Mouse (Mus musculus) heart, embryonic 13.5 days (tissue): ENCODE results near the gene Slc39a10. TPM values are rescaled to one million over a fixed set of nuclear protein-coding genes. Genes with fewer than 3 reads are reported as not detected.
"Not testable (repeated sequence)": the region's sequence is repeated elsewhere in the genome, so short reads cannot be mapped to it uniquely, and the experiment has no call there.

Experiments
- ATAC-seq: fragments of 200-750 bp; cut with Nextera tagmentation; 2 replicates; pipeline ENCODE4 v1.8.0; 2017; ENCODE audit warnings: moderate TSS enrichment; ENCODE audit not compliant: insufficient number of reproducible peaks, low FRiP score, low TSS enrichment; ENCODE audit errors: extremely low read depth
- H3K27ac ChIP-seq: fragments of 300-500 bp; sonication (generic); replicated peaks from 2 replicates; pipeline ENCODE4 v1.5.1; 2015; ENCODE audit warnings: moderate library complexity, mild to moderate bottlenecking, inconsistent platforms
- H3K27me3 ChIP-seq: fragments of 300-500 bp; sonication (generic); replicated peaks from 2 replicates; pipeline ENCODE4 v1.6.1; 2015; ENCODE audit warnings: mild to moderate bottlenecking, inconsistent platforms
- H3K36me3 ChIP-seq: fragments of 300-500 bp; sonication (generic); 2 replicates; pipeline ENCODE4 v1.6.1; 2015; ENCODE audit warnings: mild to moderate bottlenecking, inconsistent platforms
- H3K4me1 ChIP-seq: fragments of 300-500 bp; sonication (generic); 2 replicates; pipeline ENCODE4 v1.6.1; 2015; ENCODE audit warnings: inconsistent platforms
- H3K4me2 ChIP-seq: fragments of 300-500 bp; sonication (generic); 2 replicates; pipeline ENCODE4 v1.6.1; 2015; ENCODE audit warnings: inconsistent platforms, mild to moderate bottlenecking, moderate library complexity
- H3K4me3 ChIP-seq: fragments of 300-500 bp; sonication (generic); 2 replicates; pipeline ENCODE4 v1.5.1; 2015; ENCODE audit warnings: moderate library complexity, mild to moderate bottlenecking, inconsistent platforms
- H3K9ac ChIP-seq: fragments of 300-500 bp; sonication (generic); 2 replicates; pipeline ENCODE4 v1.6.1; 2015; ENCODE audit warnings: inconsistent platforms, mild to moderate bottlenecking, moderate library complexity
- H3K9me3 ChIP-seq: fragments of 300-500 bp; sonication (generic); 2 replicates; pipeline ENCODE4 v1.6.1; 2016; ENCODE audit warnings: inconsistent platforms
- WGBS: fragments of 180-500 bp; shearing (Covaris S2); methylation state at CpG from one replicate; pipeline ENCODE4 v1.1.7; 2015; ENCODE audit warnings: mixed read lengths; 5-methylcytosine and 5-hydroxymethylcytosine counted together
- polyA plus RNA-seq: library from polyadenylated mRNA; unstranded; fragments of >200 nt; fragmentation: Nextera tagmentation; extraction: Ambion mirVana; gene quantifications from 2 replicates; pipeline ENCODE4 v1.2.1, GENCODE M21; 2015

Slc39a10 gene
- polyA plus RNA-seq, 1 experiment from 2014 or later, result 24.6 TPM

- Histone ChIP-seq H3K27ac (no peak overlapping the region), H3K4me2 (no peak overlapping the region), H3K27me3 (no peaks in the 10 kb centered on the region), H3K9ac (no peak overlapping the region), H3K4me3 (no peak overlapping the region), H3K36me3 (no peaks in the 10 kb centered on the region), H3K4me1 (peaks cover 7% of the 10 kb centered on the region), H3K9me3 (no peaks in the 10 kb centered on the region)
- no peak for ATAC-seq
- 59% methylated on average over 5 of the region's 5 CpGs for WGBS
Measured at GRCm38 (mm10) chr1:46845221-46845620, 47.4 kb downstream of the Slc39a10 start.

GRCm38 (mm10) chr1:46844281-46844680 lies 48.4 kb downstream of the Slc39a10 start:
- ATAC-seq, result no peak
- 69% methylated on average over 2 of the region's 2 CpGs for WGBS

GRCm38 (mm10) chr1:46843406-46843805 lies 49.2 kb downstream of the Slc39a10 start:
- Histone ChIP-seq H3K27ac (no peak overlapping the region), H3K4me1 (0 out of 2 replicates have a peak, but pooled peaks cover 2% of the 10 kb centered on the region), H3K9me3 (no peaks in the 10 kb centered on the region), H3K27me3 (no peaks in the 10 kb centered on the region), H3K36me3 (no peaks in the 10 kb centered on the region), H3K4me3 (no peak overlapping the region), H3K9ac (no peak overlapping the region), H3K4me2 (no peak overlapping the region)
- 59% methylated on average over 4 of the region's 4 CpGs for WGBS
- ATAC-seq, result no peak

More at GRCm38 (mm10) chr1:46844281-46844680, 48.4 kb downstream of the Slc39a10 start:
- Histone ChIP-seq H3K27ac (no peak overlapping the region), H3K4me2 (no peak overlapping the region), H3K27me3 (no peaks in the 10 kb centered on the region), H3K4me1 (no peaks in the 10 kb centered on the region), H3K9ac (no peak overlapping the region), H3K9me3 (no peaks in the 10 kb centered on the region), H3K36me3 (no peaks in the 10 kb centered on the region), H3K4me3 (no peak overlapping the region)

- Histone ChIP-seq H3K4me3 (no peak overlapping the region), H3K4me2 (no peak overlapping the region), H3K9ac (no peak overlapping the region), H3K36me3 (peaks cover 42% of the 10 kb centered on the region), H3K27me3 (no peaks in the 10 kb centered on the region), H3K9me3 (no peaks in the 10 kb centered on the region), H3K4me1 (no peaks in the 10 kb centered on the region), H3K27ac (no peak overlapping the region)
- no peak for ATAC-seq
- WGBS, result 89% methylated on average over 5 of the region's 5 CpGs
Measured at GRCm38 (mm10) chr1:46831927-46832326, 60.7 kb downstream of the Slc39a10 start.

- no peak overlapping the region for H3K4me2 ChIP-seq
- no peak overlapping the region for H3K4me3 ChIP-seq
- H3K4me1 ChIP-seq, result no peaks in the 10 kb centered on the region
- H3K36me3 ChIP-seq, result peaks cover 44% of the 10 kb centered on the region
- H3K9me3 ChIP-seq, result no peaks in the 10 kb centered on the region
- H3K9ac ChIP-seq, result no peak overlapping the region
- H3K27ac ChIP-seq, result no peak overlapping the region
- WGBS, result 86% methylated on average over 2 of the region's 2 CpGs
- H3K27me3 ChIP-seq, result no peaks in the 10 kb centered on the region
- no peak for ATAC-seq
Measured at GRCm38 (mm10) chr1:46830066-46830843, 62.4 kb downstream of the Slc39a10 start.

GRCm38 (mm10) chr1:46822256-46822972 lies 70.2 kb downstream of the Slc39a10 start:
- H3K4me3 ChIP-seq, result no peak overlapping the region
- no peak overlapping the region for H3K27ac ChIP-seq
- H3K4me1 ChIP-seq, result no peaks in the 10 kb centered on the region; the same call in 1 of the 2 replicates
- no peaks in the 10 kb centered on the region for H3K27me3 ChIP-seq
- peaks cover 68% of the 10 kb centered on the region for H3K36me3 ChIP-seq
- no peak overlapping the region for H3K4me2 ChIP-seq
- H3K9me3 ChIP-seq, result no peaks in the 10 kb centered on the region
- 75% methylated on average over 4 of the region's 4 CpGs for WGBS
- H3K9ac ChIP-seq, result no peak overlapping the region
- ATAC-seq, result no peak

- no peak for ATAC-seq
- H3K4me1 ChIP-seq, result no peaks in the 10 kb centered on the region
- H3K4me2 ChIP-seq, result no peak overlapping the region
- no peak overlapping the region for H3K27ac ChIP-seq
- H3K9ac ChIP-seq, result no peak overlapping the region
- H3K27me3 ChIP-seq, result no peaks in the 10 kb centered on the region
- H3K4me3 ChIP-seq, result no peak overlapping the region
- 89% methylated on average over 5 of the region's 5 CpGs for WGBS
- no peaks in the 10 kb centered on the region for H3K9me3 ChIP-seq
- peaks cover 52% of the 10 kb centered on the region for H3K36me3 ChIP-seq
Measured at GRCm38 (mm10) chr1:46817934-46818333, 74.7 kb downstream of the Slc39a10 start.

- H3K4me3 ChIP-seq, H3K27ac ChIP-seq, ATAC-seq, H3K4me1 ChIP-seq, H3K9me3 ChIP-seq, H3K27me3 ChIP-seq, H3K4me2 ChIP-seq, H3K9ac ChIP-seq: not testable (repeated sequence)
- WGBS, result 83% methylated on average over 4 of the region's 4 CpGs
- H3K36me3 ChIP-seq, result peaks cover 42% of the 10 kb centered on the region
Measured at GRCm38 (mm10) chr1:46808630-46809029, 84.0 kb downstream of the Slc39a10 start.

- H3K9me3 ChIP-seq, result 0 out of 2 replicates have a peak, but pooled peaks cover 3% of the 10 kb centered on the region
- WGBS, result 73% methylated on average over 1 of the region's 1 CpGs
- H3K4me1 ChIP-seq, result no peaks in the 10 kb centered on the region
- H3K27me3 ChIP-seq, result no peaks in the 10 kb centered on the region
- H3K9ac ChIP-seq, result no peak overlapping the region
- H3K4me3 ChIP-seq, result no peak overlapping the region
- peaks cover 15% of the 10 kb centered on the region for H3K36me3 ChIP-seq
- no peak overlapping the region for H3K27ac ChIP-seq
- no peak for ATAC-seq
- H3K4me2 ChIP-seq, result no peak overlapping the region
Measured at GRCm38 (mm10) chr1:46805074-46805473, 87.6 kb downstream of the Slc39a10 start.

GRCm38 (mm10) chr1:46782227-46782626 lies 110.4 kb downstream of the Slc39a10 start:
- H3K27me3 ChIP-seq, H3K4me1 ChIP-seq, H3K4me2 ChIP-seq, H3K27ac ChIP-seq, ATAC-seq, H3K9ac ChIP-seq, H3K36me3 ChIP-seq, H3K4me3 ChIP-seq, H3K9me3 ChIP-seq: not testable (repeated sequence)
- 75% methylated on average over 4 of the region's 4 CpGs for whole genome bisulfite sequencing

- not testable (repeated sequence) for H3K4me3 ChIP-seq, H3K9ac ChIP-seq, H3K27me3 ChIP-seq, H3K4me2 ChIP-seq, H3K27ac ChIP-seq, H3K4me1 ChIP-seq, H3K36me3 ChIP-seq, ATAC-seq, H3K9me3 ChIP-seq
- 78% methylated on average over 7 of the region's 7 CpGs for WGBS
Measured at GRCm38 (mm10) chr1:46770077-46770695, 122.5 kb downstream of the Slc39a10 start.
